Mouse (Mus musculus): ENCODE data around the gene Snapc1.

GRCm38 (mm10) chr12:73930266-73930665 lies 34.0 kb upstream of the Snapc1 start:
- TF ChIP-seq GATA1 (IDR thresholded peaks at IDR 0.05; ENCODE audit: low read length) = no peak
- no peak for TF ChIP-seq TAL1 (IDR thresholded peaks at IDR 0.05; ENCODE audit: low read length)
